Mouse (Mus musculus) forebrain, embryonic 13.5 days (tissue): ENCODE measurements at regions not wholly inside any gene's neighbourhood (a gene's known extent, or its start where the extent isn't known, plus 50 kb on each side); places are given as distances from the start of the nearest gene placed in this dataset.

Experiments
- ATAC-seq: fragments of 200-750 bp; cut with Nextera tagmentation; 2 replicates; pipeline ENCODE4 v1.8.0; 2017
- H3K27ac ChIP-seq: fragments of 300-500 bp; sonication (generic); 2 replicates; pipeline ENCODE4 v1.5.1; 2015; ENCODE audit warnings: inconsistent platforms, mild to moderate bottlenecking, moderate library complexity
- H3K27me3 ChIP-seq: fragments of 300-500 bp; sonication (generic); 2 replicates; pipeline ENCODE4 v1.6.1; 2015; ENCODE audit warnings: mild to moderate bottlenecking, inconsistent platforms
- H3K36me3 ChIP-seq: fragments of 300-500 bp; sonication (generic); 2 replicates; pipeline ENCODE4 v1.6.1; 2015; ENCODE audit warnings: mild to moderate bottlenecking, inconsistent platforms; ENCODE audit not compliant: poor library complexity, severe bottlenecking
- H3K4me1 ChIP-seq: fragments of 300-500 bp; sonication (generic); 2 replicates; pipeline ENCODE4 v1.6.1; 2015; ENCODE audit warnings: inconsistent platforms
- H3K4me2 ChIP-seq: fragments of 300-500 bp; sonication (generic); 2 replicates; pipeline ENCODE4 v1.6.1; 2015; ENCODE audit warnings: inconsistent platforms, mild to moderate bottlenecking, moderate library complexity
- H3K4me3 ChIP-seq: fragments of 300-500 bp; sonication (generic); 2 replicates; pipeline ENCODE4 v1.5.1; 2015; ENCODE audit warnings: mild to moderate bottlenecking, inconsistent platforms
- H3K9ac ChIP-seq: fragments of 300-500 bp; sonication (generic); 2 replicates; pipeline ENCODE4 v1.6.1; 2015; ENCODE audit warnings: mild to moderate bottlenecking, inconsistent platforms
- H3K9me3 ChIP-seq: fragments of 300-500 bp; sonication (generic); replicated peaks from 2 replicates; pipeline ENCODE4 v1.6.1; 2016; ENCODE audit warnings: inconsistent platforms
- WGBS: fragments of 180-500 bp; shearing (Covaris S2); methylation state at CpG from one replicate; pipeline ENCODE4 v1.1.7; 2015; 5-methylcytosine and 5-hydroxymethylcytosine counted together

DNA sequence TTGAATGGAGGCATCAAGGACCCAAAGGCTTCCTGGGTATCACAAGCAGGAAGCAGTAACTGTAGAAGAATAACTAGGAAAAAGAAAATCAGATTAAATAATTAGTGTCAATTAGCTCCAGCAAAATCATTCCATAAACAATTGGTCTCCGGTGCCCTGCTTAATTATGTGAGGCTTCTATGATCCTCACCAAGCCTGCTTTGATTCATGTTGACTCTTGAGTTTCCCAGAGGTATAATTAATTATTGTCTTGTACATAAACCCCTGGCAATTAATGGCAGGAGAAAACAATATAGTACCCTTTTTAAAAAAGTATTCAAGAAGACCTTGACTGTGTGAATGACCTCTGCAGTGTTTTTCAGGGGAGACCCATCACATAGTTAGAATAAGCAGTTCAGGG, 61.5 kb upstream of the Sp8 start:
- 27% methylated on average over 1 of the region's 1 CpGs for WGBS

DNA sequence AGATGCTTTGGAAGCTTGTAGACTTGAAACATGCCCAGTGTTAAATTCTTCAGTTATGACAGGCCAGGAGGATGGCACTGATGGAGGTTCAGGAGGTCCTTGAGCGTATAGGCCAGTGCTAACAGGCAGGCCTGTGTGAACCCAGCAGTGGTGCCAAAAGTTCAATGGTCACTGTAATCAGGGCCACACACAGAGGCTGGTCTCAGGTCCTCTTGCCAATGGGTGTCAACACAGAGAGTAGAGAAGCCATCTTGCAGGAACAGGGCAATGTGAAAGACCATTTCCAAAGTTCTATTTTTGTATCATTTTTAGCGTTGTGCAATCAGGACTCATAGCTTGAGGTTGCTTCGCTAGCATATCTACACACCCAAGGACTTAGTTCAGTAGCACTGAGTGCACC, 64.2 kb upstream of the Sp8 start:
- no peak overlapping the region for H3K9ac ChIP-seq
- ATAC-seq, result no peak
- H3K27ac ChIP-seq, result no peak overlapping the region
- H3K4me3 ChIP-seq, result no peak overlapping the region
- peaks cover 5% of the 10 kb centered on the region; the same call in 1 of the 2 replicates for H3K4me1 ChIP-seq
- no peaks in the 10 kb centered on the region for H3K9me3 ChIP-seq
- 95% methylated on average over 3 of the region's 3 CpGs for WGBS
- peaks cover 13% of the 10 kb centered on the region for H3K27me3 ChIP-seq
- H3K36me3 ChIP-seq, result no peaks in the 10 kb centered on the region
- H3K4me2 ChIP-seq, result no peak overlapping the region

More for the DNA sequence above, 61.5 kb upstream of the Sp8 start:
- H3K9me3 ChIP-seq, result no peaks in the 10 kb centered on the region
- H3K4me3 ChIP-seq, result no peak overlapping the region
- H3K9ac ChIP-seq, result no peak overlapping the region
- no peaks in the 10 kb centered on the region for H3K36me3 ChIP-seq
- peaks cover 13% of the 10 kb centered on the region for H3K27me3 ChIP-seq
- no peak overlapping the region for H3K27ac ChIP-seq
- H3K4me2 ChIP-seq, result no peak overlapping the region
- ATAC-seq, result no peak
- peaks cover 5% of the 10 kb centered on the region; the same call in 1 of the 2 replicates for H3K4me1 ChIP-seq

DNA sequence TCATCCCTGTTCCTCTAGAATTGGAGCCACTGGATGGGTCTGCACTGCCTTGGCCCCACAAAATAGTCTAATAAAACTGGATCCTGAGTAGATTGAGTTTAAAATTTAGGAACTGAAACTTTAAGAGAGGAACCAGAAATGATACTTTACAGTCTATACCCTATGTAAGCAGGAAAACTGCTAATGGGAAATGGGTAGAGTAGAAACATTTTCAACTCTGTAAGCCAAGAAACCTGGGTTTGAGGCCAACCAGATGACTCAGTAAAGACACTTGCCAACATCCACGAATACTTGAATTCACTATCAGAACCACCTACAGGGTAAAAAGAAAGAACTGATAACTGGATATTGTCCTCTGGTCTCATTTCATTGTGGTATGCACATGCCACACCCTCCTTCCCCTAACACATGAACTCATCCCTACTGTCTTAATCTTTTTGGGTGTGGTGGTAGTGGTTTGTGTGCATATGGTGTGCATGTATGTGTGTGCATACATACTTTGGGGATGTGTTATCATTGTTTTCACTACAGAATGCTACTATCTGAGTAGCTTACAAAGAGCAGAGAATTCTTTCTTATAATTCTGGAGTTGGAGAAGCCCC, 70.6 kb upstream of the Sp8 start:
- 59% methylated on average over 1 of the region's 1 CpGs for WGBS
- H3K9ac ChIP-seq, result no peak overlapping the region
- no peaks in the 10 kb centered on the region for H3K36me3 ChIP-seq
- ATAC-seq, result no peak
- H3K9me3 ChIP-seq, result no peaks in the 10 kb centered on the region
- no peak overlapping the region for H3K27ac ChIP-seq
- no peaks in the 10 kb centered on the region for H3K4me1 ChIP-seq
- no peak overlapping the region for H3K4me2 ChIP-seq
- no peak overlapping the region for H3K4me3 ChIP-seq
- H3K27me3 ChIP-seq, result 0 out of 2 replicates have a peak, but pooled peaks cover 2% of the 10 kb centered on the region

DNA sequence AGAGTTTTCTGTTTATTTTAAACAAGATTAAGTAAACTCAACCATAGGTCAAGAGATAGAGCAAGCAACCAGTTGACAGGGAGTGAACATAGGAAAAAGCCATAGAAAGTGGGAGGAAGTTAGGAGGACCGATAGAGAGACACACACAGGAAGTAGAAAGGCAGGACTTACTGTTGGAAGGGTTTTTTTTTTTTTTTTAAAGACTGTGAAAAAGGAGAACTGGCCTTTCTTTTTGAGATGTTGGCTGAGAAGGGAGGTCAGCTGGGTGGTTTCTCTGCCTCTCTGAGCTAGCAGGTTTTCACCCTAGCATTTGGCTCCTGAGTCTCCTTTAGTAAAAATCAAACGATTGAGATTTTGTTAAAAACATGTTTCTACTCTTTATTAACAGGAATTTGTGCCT, 73.3 kb upstream of the Sp8 start:
- Histone ChIP-seq H3K4me2 (no peak overlapping the region), H3K27me3 (peaks cover 2% of the 10 kb centered on the region; the same call in 1 of the 2 replicates), H3K4me3 (no peak overlapping the region), H3K9ac (no peak overlapping the region), H3K9me3 (no peaks in the 10 kb centered on the region), H3K36me3 (no peaks in the 10 kb centered on the region), H3K27ac (no peak overlapping the region), H3K4me1 (no peaks in the 10 kb centered on the region)
- ATAC-seq, result no peak
- WGBS, result 86% methylated on average over 2 of the region's 2 CpGs

DNA sequence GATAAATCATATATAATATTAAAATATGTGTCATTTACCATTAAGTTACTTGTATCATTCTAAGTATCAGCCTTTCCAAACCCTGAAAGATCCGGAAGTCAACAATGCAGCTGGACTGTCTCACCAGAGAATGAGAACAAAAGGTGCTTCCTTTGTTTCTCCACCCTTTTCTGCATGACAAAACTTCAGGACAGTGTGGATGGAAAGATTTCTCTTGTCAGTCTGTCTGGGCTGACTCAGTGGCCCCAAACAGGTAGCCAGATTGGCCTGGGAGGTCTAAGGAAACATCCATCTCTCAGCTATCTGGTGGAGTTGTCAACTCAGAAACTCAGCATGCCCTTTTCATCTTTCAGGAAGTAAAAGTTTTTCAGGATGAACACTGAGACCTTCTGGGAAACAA, 79.7 kb upstream of the Sp8 start:
- ATAC-seq, result no peak
- Histone ChIP-seq H3K9me3 (no peaks in the 10 kb centered on the region), H3K9ac (no peak overlapping the region), H3K4me2 (no peak overlapping the region), H3K27ac (no peak overlapping the region), H3K36me3 (no peaks in the 10 kb centered on the region), H3K4me1 (no peaks in the 10 kb centered on the region), H3K4me3 (no peak overlapping the region), H3K27me3 (no peaks in the 10 kb centered on the region; the same call in 1 of the 2 replicates)
- 63% methylated on average over 1 of the region's 1 CpGs for WGBS

DNA sequence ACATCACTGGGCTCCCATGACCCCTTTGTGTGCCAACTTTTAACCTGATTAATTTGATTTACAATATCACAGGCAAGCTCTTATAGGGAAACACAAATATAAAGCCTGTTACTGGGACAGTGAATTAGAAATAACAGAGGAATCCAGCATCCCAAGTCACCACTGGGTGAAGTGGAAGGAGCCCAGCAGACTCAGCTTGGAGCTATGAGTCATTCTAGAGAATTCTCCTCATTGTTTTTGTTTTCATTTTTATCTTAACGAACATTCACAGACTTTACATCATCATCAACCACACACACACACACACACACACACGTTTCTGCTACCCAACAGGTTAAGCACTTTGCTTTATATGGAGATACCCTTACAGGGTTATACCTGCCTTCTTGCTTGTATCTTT, 92.1 kb upstream of the Sp8 start:
- ATAC-seq, result no peak
- Histone ChIP-seq H3K4me3 (no peak overlapping the region), H3K27ac (no peak overlapping the region), H3K9me3 (no peaks in the 10 kb centered on the region), H3K27me3 (0 out of 2 replicates have a peak, but pooled peaks cover 4% of the 10 kb centered on the region), H3K9ac (no peak overlapping the region), H3K4me2 (no peak overlapping the region), H3K4me1 (0 out of 2 replicates have a peak, but pooled peaks cover 3% of the 10 kb centered on the region), H3K36me3 (no peaks in the 10 kb centered on the region)
- WGBS, result 63% methylated on average over 2 of the region's 2 CpGs

DNA sequence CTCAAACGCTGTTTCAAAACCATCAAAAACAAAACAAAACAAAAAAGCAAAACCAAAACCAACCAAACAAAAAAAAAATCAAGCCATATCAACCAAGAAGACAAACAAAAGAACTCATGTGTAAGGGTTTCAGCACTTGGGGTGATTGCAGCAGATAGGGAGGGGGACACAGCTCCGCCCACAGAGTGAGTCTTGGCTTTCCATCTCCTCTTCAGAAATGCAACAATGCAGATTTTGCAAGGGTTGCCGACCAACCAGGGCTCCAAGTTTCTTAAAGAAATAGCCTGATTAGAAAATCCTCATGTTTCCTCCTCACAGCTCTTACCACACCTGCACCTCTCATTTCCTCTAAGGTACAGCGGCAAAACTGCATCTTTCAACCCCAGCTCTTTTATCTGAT, 107.0 kb upstream of the Sp8 start:
- no peak overlapping the region for H3K4me2 ChIP-seq
- WGBS, result 69% methylated on average over 4 of the region's 4 CpGs
- no peaks in the 10 kb centered on the region for H3K27me3 ChIP-seq
- H3K27ac ChIP-seq, result no peak overlapping the region
- ATAC-seq, result no peak
- H3K4me3 ChIP-seq, result no peak overlapping the region
- no peaks in the 10 kb centered on the region for H3K4me1 ChIP-seq
- H3K36me3 ChIP-seq, result no peaks in the 10 kb centered on the region
- H3K9me3 ChIP-seq, result no peaks in the 10 kb centered on the region
- H3K9ac ChIP-seq, result no peak overlapping the region

DNA sequence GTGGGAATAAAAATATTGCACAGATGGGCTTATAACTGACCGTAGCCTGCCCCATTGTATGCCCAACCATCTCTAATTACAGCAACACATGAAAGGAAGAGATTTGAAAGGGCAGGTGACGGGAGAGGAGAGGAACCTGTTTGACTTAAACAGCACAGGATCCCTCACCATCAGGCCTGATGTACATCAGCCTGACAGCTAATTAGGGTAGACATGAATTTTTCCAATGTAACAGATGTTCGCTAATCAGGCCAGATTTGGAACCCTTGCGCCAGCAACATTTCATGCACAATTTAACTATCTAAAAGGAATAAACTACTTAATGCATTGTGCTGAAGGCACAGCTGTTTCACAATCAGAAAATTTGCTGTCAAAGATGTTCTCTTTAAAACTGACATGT, 120.2 kb upstream of the Sp8 start:
- Histone ChIP-seq H3K27ac (no peak overlapping the region), H3K9ac (no peak overlapping the region), H3K9me3 (no peaks in the 10 kb centered on the region), H3K4me3 (no peak overlapping the region), H3K27me3 (peaks cover 14% of the 10 kb centered on the region), H3K4me1 (peaks cover 14% of the 10 kb centered on the region), H3K36me3 (no peaks in the 10 kb centered on the region), H3K4me2 (no peak overlapping the region)
- ATAC-seq, result peak; percentile 71
- 24% methylated on average over 4 of the region's 4 CpGs for WGBS

DNA sequence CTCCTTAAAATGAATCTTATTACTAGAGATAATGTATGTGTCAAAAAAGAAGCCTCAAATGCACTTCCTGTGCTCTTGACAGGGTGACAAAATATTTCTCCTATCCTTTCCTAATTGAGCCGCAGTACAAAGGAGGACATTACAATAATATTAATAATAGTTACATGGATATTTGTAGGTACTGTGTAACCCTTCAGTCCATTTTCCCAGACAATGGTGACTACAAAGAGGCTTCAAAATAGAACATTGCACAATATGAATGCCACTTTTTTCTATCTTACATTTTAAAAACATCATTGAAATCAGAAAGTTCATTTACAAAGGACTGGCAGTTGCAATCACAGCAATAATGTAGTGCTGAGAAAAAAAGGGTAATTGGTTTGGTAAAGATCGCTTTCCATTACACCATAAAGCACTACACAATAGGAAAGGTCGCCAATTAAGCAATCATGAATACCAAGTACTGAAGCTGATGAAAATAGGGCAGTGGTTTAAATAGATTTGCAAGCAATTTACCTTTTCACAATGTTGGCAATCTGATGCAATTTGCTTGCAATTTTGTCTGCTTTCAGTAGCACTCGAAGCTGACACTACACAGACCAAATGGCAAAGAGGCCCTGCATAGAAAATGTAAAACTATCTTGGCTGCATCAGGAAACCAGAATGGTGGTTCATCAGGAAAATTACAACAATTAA, 126.1 kb upstream of the Sp8 start:
- no peaks in the 10 kb centered on the region for H3K36me3 ChIP-seq
- no peak overlapping the region for H3K27ac ChIP-seq
- H3K4me1 ChIP-seq, result peaks cover 19% of the 10 kb centered on the region
- peak; percentile 95 for ATAC-seq
- H3K4me3 ChIP-seq, result no peak overlapping the region
- 19% methylated on average over 4 of the region's 4 CpGs for WGBS
- H3K4me2 ChIP-seq, result no peak overlapping the region
- H3K27me3 ChIP-seq, result peaks cover 43% of the 10 kb centered on the region
- H3K9me3 ChIP-seq, result no peaks in the 10 kb centered on the region
- no peak overlapping the region for H3K9ac ChIP-seq

DNA sequence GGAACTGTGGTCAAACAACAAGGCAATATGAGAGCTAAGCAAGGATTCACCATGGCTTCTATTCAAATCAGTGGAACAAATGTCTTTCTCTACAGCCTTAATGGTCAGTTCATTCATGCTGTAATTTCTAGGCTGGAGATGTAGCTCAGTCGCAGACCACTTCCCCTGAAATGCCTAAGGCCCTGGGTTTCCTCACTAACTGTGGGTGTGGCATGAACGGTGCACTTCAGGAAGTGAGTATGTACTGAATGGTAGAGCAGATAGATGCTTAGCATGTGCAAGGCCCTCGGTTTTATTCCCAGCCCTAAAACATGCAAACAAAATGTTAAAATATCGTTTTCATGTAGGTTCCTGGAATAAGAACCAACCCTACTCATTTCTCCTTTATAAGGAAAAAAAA, 129.3 kb upstream of the Sp8 start:
- Histone ChIP-seq H3K9me3 (no peaks in the 10 kb centered on the region), H3K9ac (no peak overlapping the region), H3K4me1 (peaks cover 19% of the 10 kb centered on the region), H3K27ac (no peak overlapping the region), H3K36me3 (no peaks in the 10 kb centered on the region), H3K27me3 (peaks cover 36% of the 10 kb centered on the region), H3K4me3 (no peak overlapping the region), H3K4me2 (no peak overlapping the region)
- 87% methylated on average over 4 of the region's 4 CpGs for WGBS
- ATAC-seq, result no peak

DNA sequence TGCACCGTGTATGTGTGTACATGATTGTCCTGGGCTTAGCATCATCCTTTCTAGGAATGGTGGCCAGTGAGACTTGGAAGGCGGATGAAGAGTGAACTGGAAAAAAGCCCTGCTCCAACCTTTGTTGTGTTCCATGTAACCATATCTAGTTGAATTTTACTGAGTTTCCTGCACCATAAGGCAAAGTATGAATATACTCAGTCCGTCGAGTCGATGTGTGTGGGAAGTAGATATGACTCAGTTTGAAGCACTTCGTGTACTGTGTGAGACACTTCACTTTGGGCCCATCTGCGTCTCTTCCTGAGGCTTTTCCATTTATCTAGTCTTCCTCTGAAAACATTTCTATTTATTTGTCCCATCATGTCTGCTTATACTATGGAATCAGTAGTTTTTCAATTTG, 139.5 kb upstream of the Sp8 start:
- peaks cover 17% of the 10 kb centered on the region for H3K4me1 ChIP-seq
- no peaks in the 10 kb centered on the region for H3K9me3 ChIP-seq
- peaks cover 5% of the 10 kb centered on the region; the same call in 1 of the 2 replicates for H3K27me3 ChIP-seq
- no peak overlapping the region for H3K27ac ChIP-seq
- 86% methylated on average over 7 of the region's 7 CpGs for WGBS
- H3K36me3 ChIP-seq, result no peaks in the 10 kb centered on the region
- H3K4me3 ChIP-seq, result no peak overlapping the region
- ATAC-seq, result no peak
- H3K4me2 ChIP-seq, result no peak overlapping the region
- H3K9ac ChIP-seq, result no peak overlapping the region

DNA sequence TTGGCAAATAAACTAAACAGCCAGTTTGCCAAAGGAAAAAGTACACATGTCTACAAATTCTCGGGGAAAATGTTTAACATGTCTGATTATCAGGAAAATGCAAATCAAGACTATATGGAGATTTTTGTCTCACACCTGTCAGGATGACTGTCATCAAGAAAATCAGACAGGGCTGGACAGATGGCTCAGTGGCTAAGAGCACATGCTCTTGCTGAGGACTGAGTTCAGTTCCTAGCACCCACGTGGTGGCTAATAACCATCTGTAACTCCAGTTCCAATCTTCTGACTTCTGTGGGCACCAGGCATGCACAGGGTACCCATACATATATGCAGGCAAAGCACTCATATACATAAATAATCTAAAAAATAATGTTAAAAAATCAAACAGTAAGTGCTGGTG, 141.3 kb upstream of the Sp8 start:
- no peaks in the 10 kb centered on the region for H3K9me3 ChIP-seq
- H3K27me3 ChIP-seq, result no peaks in the 10 kb centered on the region
- no peak overlapping the region for H3K9ac ChIP-seq
- H3K4me2 ChIP-seq, result no peak overlapping the region
- H3K27ac ChIP-seq, result no peak overlapping the region
- no peaks in the 10 kb centered on the region for H3K36me3 ChIP-seq
- 82% methylated on average over 2 of the region's 2 CpGs for WGBS
- peaks cover 17% of the 10 kb centered on the region for H3K4me1 ChIP-seq
- no peak overlapping the region for H3K4me3 ChIP-seq
- ATAC-seq, result peak; percentile 77; the same call in 1 of the 2 replicates

DNA sequence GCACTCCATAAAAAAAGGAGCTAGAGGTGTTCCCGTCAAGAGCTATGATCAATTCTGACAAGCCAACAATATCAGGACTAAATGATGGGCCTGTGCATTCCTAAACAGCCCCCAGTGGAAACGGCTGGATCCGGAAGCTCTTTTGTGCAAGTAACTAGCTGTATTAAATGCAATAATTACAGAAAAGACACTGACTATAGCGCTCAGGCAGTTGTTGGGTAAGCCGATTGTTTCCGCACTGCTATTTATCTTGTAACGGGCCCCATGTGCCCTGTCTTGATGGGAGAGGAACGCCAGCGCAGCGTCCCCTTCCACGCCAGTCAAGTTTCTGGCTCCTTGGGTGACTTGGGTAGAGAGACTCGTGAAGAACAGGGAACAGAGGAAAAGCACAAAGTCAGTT, 142.4 kb upstream of the Sp8 start:
- H3K36me3 ChIP-seq, result no peaks in the 10 kb centered on the region
- 43% methylated on average over 12 of the region's 12 CpGs for WGBS
- no peaks in the 10 kb centered on the region for H3K27me3 ChIP-seq
- ATAC-seq, result no peak
- no peak overlapping the region for H3K4me3 ChIP-seq
- H3K27ac ChIP-seq, result no peak overlapping the region
- no peak overlapping the region for H3K4me2 ChIP-seq
- no peak overlapping the region for H3K9ac ChIP-seq
- H3K9me3 ChIP-seq, result no peaks in the 10 kb centered on the region
- peaks cover 17% of the 10 kb centered on the region for H3K4me1 ChIP-seq
